Mouse (Mus musculus) midbrain, embryonic 11.5 days (tissue): ENCODE data around the gene Limch1. TPM values are rescaled to one million over a fixed set of nuclear protein-coding genes. Genes with fewer than 3 reads are reported as not detected.

Experiments used
- ATAC-seq: fragments of 200-750 bp; cut with Nextera tagmentation; 2 replicates; pipeline ENCODE4 v1.8.0; 2017; ENCODE audit warnings: moderate TSS enrichment, moderate library complexity; ENCODE audit not compliant: low FRiP score
- DNase-seq: peaks from one replicate; pipeline ENCODE4 v3.0.0; 2015; ENCODE audit warnings: low spot score; ENCODE audit errors: missing footprints
- H3K27ac ChIP-seq: fragments of 300-500 bp; sonication (generic); 2 replicates; pipeline ENCODE4 v1.5.1; 2014; ENCODE audit warnings: low read depth, low read length
- H3K27me3 ChIP-seq: fragments of 300-500 bp; sonication (generic); 2 replicates; pipeline ENCODE4 v1.6.1; 2014; ENCODE audit warnings: mild to moderate bottlenecking, low read length, moderate library complexity, mixed read lengths; ENCODE audit not compliant: control insufficient read depth, insufficient read depth
- H3K36me3 ChIP-seq: fragments of 300-500 bp; sonication (generic); 2 replicates; pipeline ENCODE4 v1.6.1; 2014; ENCODE audit warnings: mild to moderate bottlenecking, low read length, moderate library complexity, mixed read lengths; ENCODE audit not compliant: control insufficient read depth, insufficient read depth
- H3K4me1 ChIP-seq: fragments of 300-500 bp; sonication (generic); 2 replicates; pipeline ENCODE4 v1.6.1; 2014; ENCODE audit warnings: low read length; ENCODE audit not compliant: control insufficient read depth, insufficient read depth
- H3K4me2 ChIP-seq: fragments of 300-500 bp; sonication (generic); 2 replicates; pipeline ENCODE4 v1.6.1; 2014; ENCODE audit warnings: mild to moderate bottlenecking, moderate library complexity
- H3K4me3 ChIP-seq: fragments of 300-500 bp; sonication (generic); 2 replicates; pipeline ENCODE4 v1.5.1; 2014; ENCODE audit warnings: low read depth, low read length
- H3K9ac ChIP-seq: fragments of 300-500 bp; sonication (generic); 2 replicates; pipeline ENCODE4 v1.6.1; 2014; ENCODE audit warnings: low read length
- H3K9me3 ChIP-seq: fragments of 300-500 bp; sonication (generic); 2 replicates; pipeline ENCODE4 v1.6.1; 2016; ENCODE audit warnings: low read length; ENCODE audit not compliant: control insufficient read depth
- WGBS: fragments of 180-500 bp; shearing (Covaris S2); extraction: QIAGEN DNeasy Blood & Tissue Kit; methylation state at CpG from one replicate; pipeline ENCODE4 v1.1.7; 2014; 5-methylcytosine and 5-hydroxymethylcytosine counted together
- polyA plus RNA-seq: library from polyadenylated mRNA; unstranded; fragments of >200 nt; fragmentation: Nextera tagmentation; extraction: Ambion mirVana; gene quantifications from 2 replicates; pipeline ENCODE4 v1.2.1, GENCODE M21; 2014

Gene Limch1
- polyA plus RNA-seq, 1 experiment from 2014 or later, result 50.5 TPM

DNA sequence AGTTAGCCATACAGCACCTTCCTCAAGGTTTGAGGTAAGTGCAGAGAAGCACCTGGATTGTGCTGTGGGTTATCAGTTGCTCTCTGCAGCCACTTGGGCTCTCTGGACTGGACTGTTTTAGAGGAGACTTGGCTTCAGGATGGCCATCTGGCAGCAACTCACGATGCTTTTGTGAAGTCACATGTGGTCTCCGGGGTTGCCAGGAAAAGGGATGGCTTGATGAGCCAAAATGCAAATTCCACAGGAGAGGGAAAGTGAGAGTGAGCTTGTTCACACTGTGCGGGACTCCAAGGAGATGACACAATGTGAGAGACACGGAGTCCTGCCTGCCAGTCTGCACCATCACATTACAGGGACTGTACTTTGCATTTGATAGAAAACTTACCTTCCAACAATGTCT is 346.1 kb downstream of the Limch1 start:
- Histone ChIP-seq H3K27ac (no peak overlapping the region), H3K9me3 (no peaks in the 10 kb centered on the region), H3K9ac (no peak overlapping the region), H3K4me2 (no peak overlapping the region), H3K4me3 (no peak overlapping the region), H3K4me1 (peaks cover 4% of the 10 kb centered on the region), H3K36me3 (no peaks in the 10 kb centered on the region), H3K27me3 (peaks cover 63% of the 10 kb centered on the region)
- DNase-seq (peak; percentile 69), ATAC-seq (no peak)
- 30% methylated on average over 4 of the region's 4 CpGs for WGBS

DNA sequence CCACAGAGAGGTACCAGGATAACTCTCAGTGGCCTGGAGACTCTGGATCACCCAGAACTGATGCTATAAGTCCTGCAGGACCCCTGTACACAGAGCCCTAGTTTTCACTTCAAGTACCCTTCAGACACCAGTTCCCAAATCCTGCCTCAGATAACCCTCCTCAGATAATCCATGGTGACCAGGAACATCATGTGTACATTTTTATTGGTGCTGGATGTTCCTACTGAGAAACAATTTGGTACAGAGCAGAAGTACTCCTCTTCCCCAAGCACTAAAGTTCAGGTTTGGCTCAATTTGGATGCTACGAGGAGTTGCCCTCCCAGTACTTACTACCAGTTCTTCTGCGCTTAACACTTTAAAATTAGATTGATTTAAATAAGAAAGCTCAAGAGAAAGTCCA is 348.4 kb downstream of the Limch1 start:
- Histone ChIP-seq H3K4me2 (no peak overlapping the region), H3K9me3 (no peaks in the 10 kb centered on the region), H3K9ac (no peak overlapping the region), H3K27me3 (peaks cover 84% of the 10 kb centered on the region), H3K4me3 (no peak overlapping the region), H3K27ac (no peak overlapping the region), H3K4me1 (peaks cover 4% of the 10 kb centered on the region), H3K36me3 (no peaks in the 10 kb centered on the region)
- ATAC-seq, result no peak
- 12% methylated on average over 2 of the region's 2 CpGs for WGBS
- DNase-seq, result peak; percentile 92

DNA sequence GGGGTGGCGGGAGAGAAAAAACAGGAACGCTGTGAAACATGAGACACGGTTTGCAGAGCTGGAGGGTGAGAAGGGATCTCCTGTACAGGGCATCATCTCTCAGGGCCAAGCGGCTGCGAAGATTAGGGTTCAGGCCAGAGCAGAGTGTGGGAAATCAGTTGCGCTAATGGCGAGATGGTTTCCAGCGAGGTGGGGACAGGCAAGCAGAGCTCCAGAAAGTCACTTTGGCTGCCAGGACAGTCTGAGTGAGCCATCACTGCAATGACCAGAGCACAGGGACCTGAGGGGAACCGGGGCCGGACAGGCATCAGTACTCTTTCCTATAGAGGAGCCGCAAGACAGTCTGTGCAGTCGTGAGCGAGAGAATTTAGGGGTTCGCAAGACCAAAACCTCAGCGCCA is 349.5 kb downstream of the Limch1 start:
- H3K36me3 ChIP-seq, result no peaks in the 10 kb centered on the region
- peaks cover 93% of the 10 kb centered on the region for H3K27me3 ChIP-seq
- H3K4me2 ChIP-seq, result no peak overlapping the region
- no peaks in the 10 kb centered on the region for H3K9me3 ChIP-seq
- ATAC-seq, result no peak
- WGBS, result 0% methylated on average over 15 of the region's 15 CpGs
- peaks cover 4% of the 10 kb centered on the region for H3K4me1 ChIP-seq
- H3K4me3 ChIP-seq, result no peak overlapping the region
- peak; percentile 96 for DNase-seq
- no peak overlapping the region for H3K9ac ChIP-seq
- H3K27ac ChIP-seq, result no peak overlapping the region

DNA sequence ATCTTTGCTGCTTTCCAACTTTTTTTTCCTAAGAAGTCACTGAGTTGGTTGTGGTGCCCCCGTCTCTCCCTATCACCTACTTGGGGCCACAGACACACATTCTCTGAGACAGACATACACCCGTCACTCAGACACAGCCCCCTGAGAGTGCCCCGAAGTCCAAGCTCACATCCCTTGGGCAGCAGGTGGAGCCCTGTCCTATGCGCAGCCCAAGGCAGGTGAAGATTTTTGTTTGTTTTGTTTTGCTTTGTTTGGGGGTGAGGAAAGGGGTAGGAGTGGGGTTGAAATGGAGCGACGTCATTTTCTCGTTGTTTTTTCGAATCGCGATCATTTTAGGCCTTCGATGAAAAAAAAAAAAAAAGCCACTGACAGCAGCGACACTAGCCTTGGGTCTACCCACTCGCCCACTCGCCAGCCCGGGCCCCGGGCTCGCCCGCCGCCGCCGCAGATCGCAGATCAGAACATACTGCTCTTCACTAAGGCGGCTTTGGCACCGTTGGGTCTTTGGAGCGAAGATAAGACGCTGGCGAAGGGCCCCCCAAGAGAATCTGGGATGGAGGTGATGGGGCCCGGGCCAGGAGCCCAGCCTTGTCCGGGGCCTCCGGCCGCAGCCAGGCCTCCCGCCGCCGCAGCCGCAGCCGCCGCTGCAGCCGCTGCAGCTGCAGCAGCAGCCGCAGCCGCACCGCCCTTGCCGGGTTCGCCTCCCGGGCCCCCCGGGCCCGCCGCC is 350.2 kb downstream of the Limch1 start:
- Histone ChIP-seq H3K4me3 (peak overlapping the region; percentile 25), H3K36me3 (no peaks in the 10 kb centered on the region), H3K4me1 (peaks cover 4% of the 10 kb centered on the region), H3K9me3 (no peaks in the 10 kb centered on the region), H3K27me3 (peaks cover 94% of the 10 kb centered on the region), H3K9ac (peak overlapping the region; percentile 32; the same call in 1 of the 2 replicates), H3K4me2 (peak overlapping the region; percentile 49), H3K27ac (no peak overlapping the region)
- DNase-seq, result peak; percentile 97
- under 1% methylated on average over 38 of the region's 47 CpGs for WGBS
- ATAC-seq, result peak; percentile 20

DNA sequence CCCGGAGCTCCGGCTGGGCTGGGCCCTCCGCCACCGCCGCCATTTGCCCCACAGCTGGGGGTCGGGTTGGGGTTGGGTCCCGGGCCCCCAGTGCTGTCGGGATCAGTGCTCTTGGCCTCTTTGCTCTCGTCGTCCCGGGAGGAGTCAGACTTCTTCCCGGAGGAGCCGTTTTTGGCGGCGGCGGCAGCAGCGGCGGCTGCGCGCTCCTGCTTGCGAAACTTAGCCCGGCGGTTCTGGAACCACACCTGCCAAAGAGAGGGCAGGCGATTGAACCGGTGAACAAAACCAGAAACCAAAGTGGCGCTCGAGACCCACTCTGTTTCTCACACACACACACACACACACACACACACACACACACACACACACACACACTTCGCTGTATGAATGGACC is 350.7 kb downstream of the Limch1 start:
- DNase-seq (peak; percentile 96), ATAC-seq (no peak)

DNA sequence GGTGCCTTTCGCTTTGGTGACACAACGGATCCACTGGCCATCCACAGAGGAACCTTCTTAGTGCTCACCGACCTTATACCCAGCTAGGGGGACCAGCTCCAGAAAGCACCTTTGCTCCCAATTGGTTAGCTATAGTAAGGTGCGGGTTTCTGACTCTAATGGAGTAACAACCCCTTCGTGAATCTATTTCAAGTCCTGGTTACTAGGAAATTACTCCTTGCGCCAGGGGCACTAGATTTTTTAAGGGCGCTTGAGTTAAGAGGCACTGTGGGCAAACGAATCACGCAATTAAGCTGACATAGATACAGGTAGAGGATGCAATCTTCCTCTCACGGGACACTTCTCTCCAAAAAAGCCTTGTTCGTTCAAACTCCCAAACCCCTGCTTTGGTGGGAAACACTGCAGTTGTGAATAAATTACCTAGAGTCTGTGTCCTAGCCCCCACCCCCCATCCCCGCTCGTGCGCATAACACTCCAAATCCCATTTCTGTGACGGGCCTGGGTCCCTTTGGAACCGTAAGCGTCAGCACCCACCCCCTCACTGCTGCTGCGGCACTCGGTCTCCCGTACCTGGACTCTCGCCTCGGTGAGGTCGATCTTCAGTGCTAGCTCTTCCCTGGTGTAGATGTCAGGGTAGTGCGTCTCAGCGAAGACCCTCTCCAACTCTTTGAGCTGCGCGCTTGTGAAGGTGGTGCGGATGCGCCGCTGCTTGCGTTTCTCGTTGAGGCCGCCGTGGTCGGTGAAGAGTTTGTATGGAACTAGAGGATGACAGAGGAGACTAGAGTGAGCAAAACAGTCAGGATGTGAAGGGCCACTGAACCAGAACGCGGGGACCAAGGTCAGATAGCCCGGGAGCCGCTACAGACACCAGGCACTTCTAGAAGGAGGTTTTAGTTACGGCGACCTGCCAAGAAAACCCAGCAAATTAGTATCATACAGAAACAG is 351.8 kb downstream of the Limch1 start:
- H3K36me3 ChIP-seq, result no peaks in the 10 kb centered on the region
- H3K27ac ChIP-seq, result no peak overlapping the region
- 1% methylated on average over 41 of the region's 41 CpGs for WGBS
- ATAC-seq (no peak), DNase-seq (peak; percentile 96)
- H3K4me2 ChIP-seq, result no peak overlapping the region
- peaks cover 95% of the 10 kb centered on the region for H3K27me3 ChIP-seq
- H3K9ac ChIP-seq, result no peak overlapping the region
- H3K9me3 ChIP-seq, result no peaks in the 10 kb centered on the region
- no peak overlapping the region for H3K4me3 ChIP-seq
- H3K4me1 ChIP-seq, result peaks cover 4% of the 10 kb centered on the region

More for the DNA sequence above, 350.7 kb downstream of the Limch1 start:
- Histone ChIP-seq H3K9ac (peak overlapping the region; percentile 32; the same call in 1 of the 2 replicates), H3K4me1 (peaks cover 4% of the 10 kb centered on the region), H3K27ac (no peak overlapping the region), H3K4me3 (peak overlapping the region; percentile 25), H3K27me3 (peaks cover 95% of the 10 kb centered on the region), H3K36me3 (no peaks in the 10 kb centered on the region), H3K9me3 (no peaks in the 10 kb centered on the region), H3K4me2 (peak overlapping the region; percentile 49)
- WGBS, result 2% methylated on average over 27 of the region's 28 CpGs

DNA sequence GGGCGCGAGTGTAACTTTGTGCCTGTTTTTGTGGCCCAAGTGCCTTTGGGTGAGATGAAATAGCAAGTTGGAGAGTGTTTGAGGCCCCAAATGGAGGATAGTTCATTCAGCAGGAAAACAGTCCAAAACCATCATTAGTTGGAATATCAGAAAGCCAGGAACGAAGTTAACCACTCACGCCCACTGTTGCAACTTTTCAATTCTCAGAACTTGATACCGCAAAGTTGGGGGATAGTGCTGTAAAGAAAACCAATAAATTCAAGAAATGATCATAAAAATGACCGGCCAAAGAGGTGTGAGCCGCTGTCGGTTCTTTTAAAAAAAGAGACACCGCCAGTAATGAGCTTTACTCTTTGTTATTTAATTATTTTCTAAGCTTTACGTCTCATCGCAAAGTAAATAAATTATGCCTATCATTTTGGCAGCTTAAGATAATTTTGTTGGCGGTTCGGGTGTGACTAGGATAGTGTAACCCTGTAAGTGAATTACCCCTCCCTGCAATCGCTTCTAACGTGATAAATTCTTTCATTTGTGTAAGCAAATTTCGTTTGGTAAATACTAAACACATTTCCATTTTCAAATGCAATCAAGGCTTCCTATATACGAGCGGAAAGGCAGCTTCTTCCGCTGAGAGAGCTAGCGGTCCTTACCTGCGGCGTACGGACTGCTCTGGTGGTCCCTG is 352.6 kb downstream of the Limch1 start:
- no peaks in the 10 kb centered on the region for H3K36me3 ChIP-seq
- peaks cover 95% of the 10 kb centered on the region for H3K27me3 ChIP-seq
- no peak overlapping the region for H3K9ac ChIP-seq
- no peak overlapping the region for H3K4me2 ChIP-seq
- H3K27ac ChIP-seq, result no peak overlapping the region
- peak; percentile 96 for DNase-seq
- no peak for ATAC-seq
- H3K4me1 ChIP-seq, result peaks cover 4% of the 10 kb centered on the region
- WGBS, result under 1% methylated on average over 23 of the region's 23 CpGs
- H3K9me3 ChIP-seq, result no peaks in the 10 kb centered on the region
- no peak overlapping the region for H3K4me3 ChIP-seq

DNA sequence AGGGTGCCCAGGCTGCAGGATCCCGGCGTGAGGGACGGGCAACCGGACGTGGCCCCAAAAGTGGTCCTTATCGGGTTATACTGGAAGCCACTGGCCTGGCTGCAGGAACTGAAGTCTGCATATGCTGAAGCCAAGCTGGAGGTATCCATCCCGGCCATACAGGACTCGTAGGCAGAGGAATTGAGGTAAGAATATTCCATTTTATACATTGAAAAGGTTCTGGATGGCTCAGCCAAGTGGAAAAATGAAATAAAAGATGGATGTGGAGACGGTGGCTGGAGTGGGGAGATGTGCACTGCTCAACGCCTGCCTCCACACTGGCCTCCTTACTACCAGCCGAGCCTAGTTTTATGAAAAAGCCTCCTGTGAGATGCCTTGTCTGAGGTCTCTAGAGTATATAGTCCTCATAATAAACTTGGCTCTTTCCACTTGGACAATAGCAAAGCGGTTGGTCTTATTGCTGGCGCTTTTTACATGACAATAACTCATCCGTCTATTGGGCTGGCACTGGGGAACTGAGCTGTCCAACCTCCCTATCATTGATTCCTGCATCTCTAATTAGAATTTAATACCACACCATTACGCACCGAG is 353.2 kb downstream of the Limch1 start, which contains the start of gene Phox2b:
TSS of gene Phox2b (minus strand) at position 569 of the 591 bp plus-strand sequence.
- Histone ChIP-seq H3K4me1 (peaks cover 4% of the 10 kb centered on the region), H3K9me3 (no peaks in the 10 kb centered on the region), H3K27ac (no peak within 1 kb of the TSS), H3K4me3 (no peak within 1 kb of the TSS), H3K36me3 (no peaks in the 10 kb centered on the region), H3K4me2 (no peak within 1 kb of the TSS), H3K27me3 (peaks cover 95% of the 10 kb centered on the region), H3K9ac (no peak within 1 kb of the TSS)
- WGBS, result under 1% methylated on average over 16 of the region's 16 CpGs
- DNase-seq (peak; percentile 96), ATAC-seq (no peak)
